Mouse (Mus musculus): ENCODE results near the gene Gstcd. TPM values are rescaled to one million over a fixed set of nuclear protein-coding genes. Genes with fewer than 3 reads are reported as not detected.

Gstcd gene
- polyA plus RNA-seq, 1 experiment from 2014 or later = 7.6 TPM

DNA sequence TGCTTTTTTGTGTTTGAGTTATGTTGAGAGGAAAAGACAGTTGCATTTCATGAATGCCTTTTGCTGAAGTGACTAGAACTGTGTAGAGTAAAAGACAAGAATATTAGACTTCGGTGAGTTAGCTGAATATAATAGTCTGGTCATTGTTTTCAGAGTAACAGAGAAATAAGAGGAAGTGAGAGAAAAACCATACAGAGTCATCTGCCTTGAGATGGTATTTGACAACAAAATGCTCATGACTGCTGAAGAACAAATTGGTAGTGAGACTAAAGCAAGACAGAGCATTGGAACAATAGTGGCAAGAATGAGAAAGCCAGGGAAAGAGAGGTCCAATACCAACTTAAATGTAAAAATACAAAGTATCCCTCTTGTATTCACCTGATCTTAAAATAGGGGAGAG, 1.1 kb upstream of the Gstcd start:
- H3K27ac ChIP-seq = peak overlapping the region; percentile 100; the same call in 1 of the 2 replicates
- WGBS = 85% methylated on average over 1 of the region's 1 CpGs

DNA sequence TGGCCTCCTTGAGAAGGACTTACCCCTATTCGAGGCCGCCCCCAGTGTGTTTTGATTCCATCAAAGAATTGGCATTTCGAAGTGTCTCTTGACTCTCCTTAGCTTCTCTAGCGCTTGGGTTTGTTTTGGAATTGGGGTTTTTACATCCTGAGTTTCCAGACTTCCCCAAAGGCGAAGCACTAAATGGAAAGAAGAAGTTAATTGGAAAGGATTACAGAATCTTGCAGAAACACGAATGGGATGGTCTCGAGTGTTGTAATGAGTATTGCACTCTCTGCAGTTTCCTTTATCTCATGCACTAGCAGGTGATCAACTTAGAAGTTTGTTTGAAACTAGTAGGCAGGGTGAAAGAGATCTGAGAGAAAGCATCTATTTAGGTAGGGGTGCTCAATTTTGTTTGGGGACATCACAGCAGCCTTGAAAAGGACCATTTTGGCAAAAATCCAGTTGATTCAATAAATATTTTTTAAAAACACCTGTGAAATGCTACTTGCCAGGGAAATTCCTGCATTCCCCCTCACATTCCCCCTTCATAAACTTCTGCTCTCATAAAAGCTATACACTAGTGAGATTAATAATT, 531 bp upstream of the Gstcd start:
- Histone ChIP-seq H3K27me3 (ENCODE audit: insufficient read depth, poor library complexity, severe bottlenecking) (no peaks in the 10 kb centered on the region), H3K27ac (peak overlapping the region; percentile 100), H3K36me3 (peaks cover 6% of the 10 kb centered on the region; the same call in 1 of the 2 replicates), H3K4me1 (no peaks in the 10 kb centered on the region; the same call in 1 of the 2 replicates), H3K9me3 (no peaks in the 10 kb centered on the region), H3K4me3 (peak overlapping the region; percentile 92)
- WGBS = 2% methylated on average over 7 of the region's 7 CpGs
- no peak for DNase-seq (ENCODE audit: low spot score)

More for the DNA sequence above, 1.1 kb upstream of the Gstcd start:
- Histone ChIP-seq H3K9me3 (no peaks in the 10 kb centered on the region), H3K36me3 (peaks cover 10% of the 10 kb centered on the region; the same call in 1 of the 2 replicates), H3K4me1 (no peaks in the 10 kb centered on the region; the same call in 1 of the 2 replicates), H3K4me3 (peak overlapping the region; percentile 92), H3K27me3 (ENCODE audit: insufficient read depth, poor library complexity, severe bottlenecking) (no peaks in the 10 kb centered on the region)
- DNase-seq (ENCODE audit: low spot score) = no peak

DNA sequence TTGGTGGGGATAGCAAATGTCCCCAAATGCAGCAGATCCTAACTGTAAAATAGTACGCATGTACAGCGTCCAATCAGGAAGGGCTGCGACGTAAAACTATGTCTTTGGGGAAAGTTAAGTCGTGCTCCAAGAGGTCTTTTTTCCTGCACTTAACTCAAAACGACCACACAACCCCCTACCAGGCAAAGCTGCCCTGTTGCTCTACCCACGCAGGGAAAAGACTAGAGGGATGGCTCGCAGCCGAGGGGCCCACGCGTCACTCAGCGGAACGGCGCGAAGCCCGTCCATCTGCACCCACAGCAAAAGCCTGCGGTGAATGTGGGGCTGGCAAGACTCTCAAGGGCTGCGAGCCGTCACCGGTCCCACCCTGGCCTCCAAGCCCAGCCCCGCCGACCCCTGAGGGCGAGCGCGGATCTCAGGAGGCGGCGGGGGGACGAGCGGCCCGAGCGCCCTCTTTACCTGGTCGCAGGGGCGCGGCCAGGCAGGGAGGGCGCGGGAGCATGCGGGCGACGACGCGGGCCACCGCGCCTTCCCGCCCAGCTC, 641 bp downstream of the Gstcd start:
- WGBS = under 1% methylated on average over 44 of the region's 44 CpGs
- peak; percentile 84 for DNase-seq (ENCODE audit: low spot score)
- Histone ChIP-seq H3K4me3 (peak overlapping the region; percentile 92), H3K36me3 (no peaks in the 10 kb centered on the region), H3K27ac (peak overlapping the region; percentile 100), H3K27me3 (ENCODE audit: insufficient read depth, poor library complexity, severe bottlenecking) (no peaks in the 10 kb centered on the region), H3K4me1 (no peaks in the 10 kb centered on the region; the same call in 1 of the 2 replicates), H3K9me3 (no peaks in the 10 kb centered on the region)

DNA sequence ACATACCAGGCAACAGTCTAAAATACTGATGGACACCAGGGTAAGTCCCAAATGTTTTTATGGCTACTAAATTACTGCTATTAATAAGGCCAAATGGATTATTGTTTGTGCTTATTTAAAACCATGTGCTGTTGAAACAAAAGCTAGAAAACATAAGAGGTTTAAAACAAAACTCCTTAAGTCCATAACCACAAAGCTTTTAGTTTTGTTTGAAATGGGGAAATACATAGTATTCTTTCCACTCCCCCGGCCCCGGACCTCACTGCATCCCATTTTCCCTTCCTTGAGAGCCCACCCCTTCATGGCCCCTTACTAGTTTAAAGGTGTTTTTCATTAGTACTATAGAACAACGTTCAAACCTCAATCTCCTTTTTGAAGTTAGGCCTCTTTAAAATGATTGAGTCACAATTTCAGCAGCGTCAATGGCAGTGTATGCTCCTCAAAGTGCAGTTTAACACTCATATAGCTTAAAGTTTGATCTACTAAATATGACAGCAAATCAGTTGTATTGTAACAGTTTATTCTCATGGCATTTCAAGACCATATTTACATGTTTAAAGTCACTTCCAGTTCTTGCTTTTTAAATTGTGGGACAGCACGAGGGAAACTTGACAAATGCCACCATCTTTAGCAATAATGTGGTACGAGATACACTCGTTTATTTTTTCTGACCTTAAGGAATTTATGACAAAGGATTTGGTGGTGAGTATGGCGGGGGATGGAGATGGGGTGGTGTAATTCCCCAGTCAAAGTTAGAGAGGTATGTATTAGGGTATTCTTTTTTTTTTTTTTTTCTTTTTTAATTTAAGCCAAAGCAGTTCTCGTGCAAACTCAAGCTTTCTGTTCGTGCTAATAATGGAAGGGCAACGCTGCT, 1.3 kb downstream of the Gstcd start:
- no peaks in the 10 kb centered on the region for H3K36me3 ChIP-seq
- peak overlapping the region; percentile 92 for H3K4me3 ChIP-seq
- 14% methylated on average over 11 of the region's 11 CpGs for WGBS
- H3K4me1 ChIP-seq = no peaks in the 10 kb centered on the region; the same call in 1 of the 2 replicates
- H3K27me3 ChIP-seq (ENCODE audit: insufficient read depth, poor library complexity, severe bottlenecking) = no peaks in the 10 kb centered on the region
- H3K27ac ChIP-seq = peak overlapping the region; percentile 100
- no peaks in the 10 kb centered on the region for H3K9me3 ChIP-seq
- DNase-seq (ENCODE audit: low spot score) = no peak

DNA sequence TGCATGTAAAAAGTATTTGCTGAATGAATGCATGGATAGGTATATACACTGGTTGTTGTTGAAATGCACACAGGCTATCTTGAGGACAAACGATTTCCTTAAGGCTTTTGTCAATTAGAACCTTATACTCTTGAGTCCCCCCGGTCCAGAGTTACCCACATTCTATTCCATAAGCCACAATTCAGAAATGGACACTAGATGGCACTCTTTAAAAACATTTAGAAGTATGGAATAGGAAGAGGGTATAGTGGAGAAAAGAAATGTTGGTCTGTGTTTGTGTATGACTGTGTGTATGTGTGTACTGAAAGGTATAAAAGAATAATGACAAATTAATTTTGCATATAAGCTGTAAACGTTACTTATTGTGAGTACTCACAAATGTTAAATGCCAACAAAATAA, 6.0 kb downstream of the Gstcd start:
- Histone ChIP-seq H3K27ac (no peak overlapping the region), H3K27me3 (ENCODE audit: insufficient read depth, poor library complexity, severe bottlenecking) (no peaks in the 10 kb centered on the region), H3K9me3 (no peaks in the 10 kb centered on the region), H3K36me3 (peaks cover 33% of the 10 kb centered on the region), H3K4me1 (no peaks in the 10 kb centered on the region), H3K4me3 (no peak overlapping the region)
- 68% methylated on average over 3 of the region's 3 CpGs for WGBS
- DNase-seq (ENCODE audit: low spot score) = no peak

DNA sequence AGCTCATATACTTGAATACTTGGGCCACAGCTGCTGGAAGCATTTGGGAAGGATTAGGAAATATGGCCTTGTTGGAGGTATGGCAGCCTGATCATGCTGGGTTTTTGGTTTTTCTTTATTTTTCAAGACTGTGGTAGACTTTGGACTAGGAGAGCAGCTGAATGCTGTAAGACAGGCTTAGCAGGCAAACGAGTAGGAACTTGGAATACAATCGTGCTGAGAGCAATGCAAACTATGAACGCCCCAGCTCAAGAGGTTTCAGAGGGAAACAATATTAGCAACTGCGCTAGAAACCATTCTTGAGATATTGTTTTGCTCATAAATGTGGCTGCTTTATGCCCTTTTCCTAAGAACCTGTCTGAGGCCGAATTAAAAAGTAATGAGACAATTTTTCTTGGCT, 9.1 kb downstream of the Gstcd start:
- Histone ChIP-seq H3K4me3 (no peak overlapping the region), H3K27me3 (ENCODE audit: insufficient read depth, poor library complexity, severe bottlenecking) (no peaks in the 10 kb centered on the region), H3K36me3 (peaks cover 44% of the 10 kb centered on the region), H3K4me1 (no peaks in the 10 kb centered on the region), H3K27ac (no peak overlapping the region), H3K9me3 (no peaks in the 10 kb centered on the region)
- DNase-seq (ENCODE audit: low spot score) = no peak
- WGBS = 92% methylated on average over 5 of the region's 5 CpGs

DNA sequence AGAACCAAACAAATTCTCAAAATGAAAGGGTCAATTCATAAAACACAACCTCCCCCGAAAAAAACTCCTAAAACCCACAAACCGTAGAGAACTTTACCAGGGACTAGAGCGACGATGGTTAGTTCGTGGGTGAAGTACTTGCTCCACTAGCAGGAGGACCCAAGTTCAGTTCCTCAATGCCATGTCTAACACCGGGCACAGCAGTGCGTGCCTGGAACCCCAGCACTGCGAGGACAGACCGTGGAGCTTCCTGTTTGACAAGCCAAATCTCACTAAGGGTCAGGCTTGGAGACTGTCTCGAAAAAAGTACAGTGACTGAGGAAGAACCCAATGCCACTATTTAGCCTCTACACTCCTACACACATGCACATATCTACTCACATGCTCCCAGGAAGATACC, 16.3 kb downstream of the Gstcd start:
- Histone ChIP-seq H3K27ac (no peak overlapping the region), H3K4me3 (no peak overlapping the region), H3K4me1 (no peaks in the 10 kb centered on the region), H3K27me3 (ENCODE audit: insufficient read depth, poor library complexity, severe bottlenecking) (no peaks in the 10 kb centered on the region), H3K36me3 (peaks cover 28% of the 10 kb centered on the region), H3K9me3 (no peaks in the 10 kb centered on the region)
- 87% methylated on average over 10 of the region's 10 CpGs for WGBS
- no peak for DNase-seq (ENCODE audit: low spot score)

DNA sequence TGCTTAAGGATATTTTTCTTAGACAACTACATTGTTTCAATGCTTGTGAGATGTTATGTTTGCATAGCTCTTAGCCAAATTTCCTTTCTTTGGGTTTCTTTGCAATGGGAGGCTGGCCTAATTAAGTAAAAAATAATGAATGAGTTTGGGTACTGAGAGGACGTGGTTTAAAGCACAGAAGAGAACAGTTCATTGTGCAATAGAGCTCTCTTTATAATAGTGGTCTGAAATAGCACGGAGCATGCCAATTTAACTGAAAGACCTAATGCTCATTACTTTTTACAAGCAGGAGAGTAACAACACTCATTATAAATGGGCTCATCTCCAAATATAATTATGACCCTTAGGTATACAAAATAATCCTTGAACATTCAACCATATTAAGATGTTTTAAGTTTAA, 39.8 kb downstream of the Gstcd start:
- H3K9me3 ChIP-seq = no peaks in the 10 kb centered on the region
- WGBS = 93% methylated on average over 2 of the region's 2 CpGs
- no peak overlapping the region for H3K4me3 ChIP-seq
- no peak overlapping the region for H3K27ac ChIP-seq
- no peaks in the 10 kb centered on the region for H3K4me1 ChIP-seq
- no peaks in the 10 kb centered on the region for H3K27me3 ChIP-seq (ENCODE audit: insufficient read depth, poor library complexity, severe bottlenecking)
- H3K36me3 ChIP-seq = peaks cover 17% of the 10 kb centered on the region
- no peak for DNase-seq (ENCODE audit: low spot score)

DNA sequence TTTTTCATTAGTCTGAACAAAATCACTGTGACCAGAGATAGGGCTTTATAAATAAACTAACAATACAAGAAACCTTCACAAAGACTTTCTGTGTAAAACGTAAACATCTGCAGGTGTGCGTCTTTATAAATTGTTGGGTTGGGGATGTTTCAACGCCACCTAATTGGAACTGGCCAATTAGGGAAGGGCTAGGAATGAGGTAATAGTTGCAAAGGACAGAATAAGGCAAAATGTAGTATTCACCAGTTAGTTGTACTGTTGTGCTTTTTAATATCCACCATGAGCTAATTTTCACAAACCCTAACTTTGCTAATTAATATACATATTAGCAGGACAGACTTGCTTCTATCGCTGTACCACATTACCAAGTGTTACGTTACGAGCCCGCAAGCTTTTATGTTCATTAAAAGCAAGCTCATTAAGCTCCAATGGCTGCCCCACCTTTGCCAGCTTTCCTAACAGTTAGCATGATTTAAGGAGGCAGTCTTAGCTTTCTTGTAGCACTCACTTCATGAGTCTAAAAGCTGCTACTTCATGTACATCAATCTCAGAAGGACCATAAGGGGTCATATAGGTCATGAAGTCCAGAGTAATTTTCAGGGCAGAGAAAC, 58.6 kb downstream of the Gstcd start:
- Histone ChIP-seq H3K27ac (no peak overlapping the region), H3K27me3 (ENCODE audit: insufficient read depth, poor library complexity, severe bottlenecking) (no peaks in the 10 kb centered on the region), H3K9me3 (no peaks in the 10 kb centered on the region), H3K4me3 (no peak overlapping the region), H3K36me3 (no peaks in the 10 kb centered on the region), H3K4me1 (no peaks in the 10 kb centered on the region)
- DNase-seq (ENCODE audit: low spot score) = no peak
- 93% methylated on average over 7 of the region's 7 CpGs for WGBS

DNA sequence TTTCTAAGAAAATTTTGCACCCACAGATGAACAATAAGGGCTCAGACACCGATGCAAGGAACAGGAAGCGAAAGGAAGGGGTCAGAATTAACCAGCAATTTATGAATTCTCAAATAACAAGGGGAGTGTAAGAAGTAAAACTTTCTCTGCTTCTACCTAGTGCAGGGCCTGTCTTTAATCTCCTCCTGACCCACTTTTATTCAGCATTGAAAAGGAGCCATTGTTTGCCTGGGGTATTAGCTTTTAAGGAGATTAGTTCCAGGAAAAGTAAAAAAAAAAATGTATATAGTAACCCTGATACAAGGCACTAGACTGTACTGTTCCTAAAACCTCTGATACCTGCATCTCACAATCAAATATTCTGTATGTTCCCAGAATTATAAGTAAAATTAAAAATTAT, 64.9 kb downstream of the Gstcd start:
- DNase-seq (ENCODE audit: low spot score) = no peak
- WGBS = 90% methylated on average over 2 of the region's 2 CpGs
- H3K4me3 ChIP-seq = no peak overlapping the region
- no peak overlapping the region for H3K27ac ChIP-seq
- H3K4me1 ChIP-seq = peaks cover 3% of the 10 kb centered on the region; the same call in 1 of the 2 replicates
- no peaks in the 10 kb centered on the region for H3K9me3 ChIP-seq
- no peaks in the 10 kb centered on the region for H3K36me3 ChIP-seq
- no peaks in the 10 kb centered on the region for H3K27me3 ChIP-seq (ENCODE audit: insufficient read depth, poor library complexity, severe bottlenecking)

DNA sequence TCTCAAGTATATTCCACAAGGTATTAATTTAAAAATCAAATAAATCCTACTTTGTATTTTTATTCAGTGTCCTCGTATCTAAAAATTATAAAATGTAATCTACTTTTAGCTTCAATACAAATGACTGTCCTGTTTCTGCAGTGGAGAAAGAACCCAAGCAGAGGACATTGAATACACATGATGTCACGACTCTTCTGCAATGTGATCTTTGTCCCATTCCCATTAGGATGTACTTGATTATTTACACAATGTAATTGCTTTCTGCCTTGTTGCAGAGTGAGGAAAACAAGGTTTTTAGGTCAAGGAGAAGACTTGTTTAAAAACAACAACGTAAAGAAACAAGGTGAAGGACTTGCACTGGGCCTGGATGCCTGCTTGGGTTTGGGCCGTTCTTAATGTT, 84.6 kb downstream of the Gstcd start:
- DNase-seq (ENCODE audit: low spot score) = no peak
- H3K4me1 ChIP-seq = no peaks in the 10 kb centered on the region
- H3K9me3 ChIP-seq = no peaks in the 10 kb centered on the region
- 84% methylated on average over 4 of the region's 4 CpGs for WGBS
- H3K27ac ChIP-seq = no peak overlapping the region
- H3K36me3 ChIP-seq = peaks cover 4% of the 10 kb centered on the region
- no peak overlapping the region for H3K4me3 ChIP-seq
- no peaks in the 10 kb centered on the region for H3K27me3 ChIP-seq (ENCODE audit: insufficient read depth, poor library complexity, severe bottlenecking)

DNA sequence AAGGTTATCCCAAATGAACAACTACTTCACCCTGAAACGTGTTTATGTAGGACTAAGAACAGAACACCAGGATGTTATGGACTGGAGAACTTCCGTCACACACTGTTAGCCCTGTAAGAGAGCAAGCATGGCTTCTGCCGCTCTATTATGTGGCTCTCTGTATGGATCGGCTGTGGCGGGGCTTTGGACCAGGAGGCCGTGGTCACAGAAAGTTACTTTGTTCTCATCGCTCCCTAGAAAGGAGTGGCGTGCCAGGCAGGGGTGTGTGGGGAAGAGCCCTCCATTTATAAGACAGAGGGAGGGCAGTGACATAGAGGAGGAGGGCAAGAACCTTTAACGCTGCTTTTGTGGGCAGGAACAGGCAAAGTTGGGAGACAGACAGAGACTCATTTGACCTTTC, 95.5 kb downstream of the Gstcd start:
- H3K27ac ChIP-seq = no peak overlapping the region
- H3K36me3 ChIP-seq = peaks cover 14% of the 10 kb centered on the region
- H3K4me3 ChIP-seq = no peak overlapping the region
- DNase-seq (ENCODE audit: low spot score) = no peak
- H3K4me1 ChIP-seq = no peaks in the 10 kb centered on the region
- H3K27me3 ChIP-seq (ENCODE audit: insufficient read depth, poor library complexity, severe bottlenecking) = no peaks in the 10 kb centered on the region
- WGBS = 90% methylated on average over 9 of the region's 9 CpGs
- no peaks in the 10 kb centered on the region for H3K9me3 ChIP-seq

DNA sequence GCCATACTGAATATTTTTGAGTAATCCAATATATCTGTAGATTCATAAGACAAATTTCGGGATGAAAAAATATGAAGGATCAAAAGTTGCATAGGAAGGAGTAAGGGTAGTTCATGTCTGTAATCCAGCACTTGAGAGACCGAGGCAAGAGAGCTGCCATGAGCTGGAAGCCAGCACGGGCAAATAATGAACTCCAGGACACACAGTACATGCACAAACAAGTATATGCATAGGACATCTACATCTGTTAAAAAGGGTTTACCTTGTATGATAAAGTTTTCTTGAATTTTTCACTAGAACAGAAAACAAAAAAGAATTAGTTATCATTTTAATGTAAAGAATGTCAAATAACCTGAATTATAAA, 95.9 kb downstream of the Gstcd start:
- H3K4me1 ChIP-seq = no peaks in the 10 kb centered on the region
- no peak overlapping the region for H3K27ac ChIP-seq
- no peaks in the 10 kb centered on the region for H3K9me3 ChIP-seq
- H3K27me3 ChIP-seq (ENCODE audit: insufficient read depth, poor library complexity, severe bottlenecking) = no peaks in the 10 kb centered on the region
- 83% methylated on average over 3 of the region's 3 CpGs for WGBS
- H3K36me3 ChIP-seq = peaks cover 14% of the 10 kb centered on the region
- DNase-seq (ENCODE audit: low spot score) = no peak
- H3K4me3 ChIP-seq = no peak overlapping the region

Measured in heart, embryonic 10.5 days (tissue).